13 mouse cellular contexts compared by ENCODE assay signal in the genomic region with DNA sequence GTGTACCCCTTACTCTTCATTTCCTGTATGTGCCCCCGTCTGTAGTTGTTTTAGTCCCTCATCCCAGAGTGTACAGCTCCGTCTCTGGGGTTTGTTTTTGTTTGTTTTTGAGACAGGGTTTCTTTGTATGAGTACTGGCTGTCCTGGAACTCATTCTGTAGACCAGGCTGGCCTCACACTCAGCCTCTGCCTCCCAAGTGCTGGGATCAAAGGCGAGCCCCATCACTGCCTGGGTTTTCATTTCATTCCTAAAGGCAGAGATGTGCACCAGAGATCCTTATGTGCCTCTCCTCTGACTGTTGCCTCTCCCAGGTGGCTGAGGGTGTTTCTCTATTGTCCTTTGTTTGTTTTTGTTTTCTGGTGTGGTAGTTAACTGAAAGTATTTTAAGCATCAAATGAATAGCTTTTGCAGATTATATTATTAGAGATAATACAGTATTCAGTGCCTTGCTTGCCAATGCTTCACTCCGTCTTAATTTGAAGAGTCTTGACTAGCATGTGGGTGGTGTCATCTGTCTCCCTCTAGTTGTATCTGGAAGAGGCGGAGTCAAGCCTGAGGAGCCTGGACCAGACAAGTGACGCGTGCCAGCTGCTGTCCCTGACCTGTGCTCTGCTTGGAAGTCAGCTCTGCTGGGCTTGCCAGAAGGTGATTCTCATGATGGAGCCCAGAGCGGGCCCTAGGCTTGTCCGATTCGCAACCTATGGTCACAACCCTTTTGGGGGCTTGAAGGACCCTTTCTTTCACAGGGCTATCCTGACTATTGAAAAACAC. TPM values are rescaled to one million over a fixed set of nuclear protein-coding genes. Genes with fewer than 3 reads are reported as not detected.
DNase-seq lines count a peak whose midpoint lies in the region; ATAC-seq and TF ChIP-seq lines count a peak whose summit lies in the region.
"Had no signal": no experiment of that assay in that cellular context is flagged by ENCODE, and none has a peak within 500 bp of the region (broad histone marks: within the 10 kb centered on the region; RNA-seq: fewer than 3 reads in every experiment).

No protein-coding gene starts in this region.

- no peak overlapping the region for H3K9ac ChIP-seq in heart, postnatal 0 days (replicated peaks; ENCODE audit: low read depth, low read length)
- H3K9ac ChIP-seq: liver, embryonic 15.5 days had no signal

- no peak overlapping the region for H3K27ac ChIP-seq in heart, postnatal 0 days (ENCODE audit: low read depth)
- H3K27ac ChIP-seq: layer of hippocampus, adult 2 months; liver, embryonic 15.5 days had no signal

- peak; percentile 50 for DNase-seq in urinary bladder, postnatal 14 days (ENCODE audit: low spot score)
- DNase-seq in urinary bladder, postnatal 10 days (ENCODE audit: low spot score) = no peak
- DNase-seq in heart, postnatal 0 days (ENCODE audit: low spot score) = peak; percentile 23
- peak; percentile 88 for DNase-seq in kidney, postnatal 10 days
- peak; percentile 57 for DNase-seq in testis, postnatal 14 days (ENCODE audit: low spot score)
- no peak for DNase-seq in thymus, postnatal 25 days
- DNase-seq in frontal cortex, adult 2 months (ENCODE audit: extremely low spot score in 1 of 2, low spot score in 1 of 2) = no peak
- DNase-seq in layer of hippocampus, postnatal 25 days (ENCODE audit: extremely low spot score in 1 of 2, low spot score in 1 of 2) = no peak
- DNase-seq: right cerebral cortex, postnatal 4 days had no signal

- 62% methylated on average over 10 of the region's 10 CpGs for WGBS in heart, postnatal 0 days

- no peak for TF ChIP-seq CTCF in heart, postnatal 0 days (IDR thresholded peaks at IDR 0.05; ENCODE audit: low read depth)

- no peak for TF ChIP-seq EP300 in heart, postnatal 0 days (IDR thresholded peaks at IDR 0.05; ENCODE audit: low read depth)

- H3K4me3 ChIP-seq in heart, postnatal 0 days (ENCODE audit: low read depth, low read length) = no peak overlapping the region
- H3K4me3 ChIP-seq: layer of hippocampus, adult 2 months; liver, embryonic 15.5 days; myocyte had no signal

- H3K9me3 ChIP-seq in heart, postnatal 0 days (replicated peaks; ENCODE audit: control insufficient read depth, low read length) = no peaks in the 10 kb centered on the region
- H3K9me3 ChIP-seq: liver, embryonic 15.5 days had no signal

- H3K4me2 ChIP-seq in heart, postnatal 0 days (ENCODE audit: low read depth, low read length) = no peak overlapping the region
- H3K4me2 ChIP-seq: liver, embryonic 15.5 days had no signal

- H3K27me3 ChIP-seq in heart, postnatal 0 days (ENCODE audit: control insufficient read depth, insufficient read depth, low read length) = no peaks in the 10 kb centered on the region
- H3K27me3 ChIP-seq: liver, embryonic 15.5 days had no signal

- no peaks in the 10 kb centered on the region for H3K4me1 ChIP-seq in heart, postnatal 0 days (ENCODE audit: control insufficient read depth, insufficient read depth)
- H3K4me1 ChIP-seq: liver, embryonic 15.5 days had no signal

- ATAC-seq in heart, postnatal 0 days (ENCODE audit: insufficient read depth, low read depth) = peak; percentile 39; the same call in 1 of the 2 replicates

- H3K36me3 ChIP-seq in heart, postnatal 0 days (replicated peaks; ENCODE audit: control insufficient read depth, insufficient read depth, low read length) = peaks cover 64% of the 10 kb centered on the region

RNA-seq across cellular contexts. Expression of a gene that starts 14.2 kb away (rescaled TPM):
- total RNA-seq in heart, postnatal 0 days (2014; rRNA removed; ENCODE audit: low replicate concordance) = 11.6 and 15.3 TPM in 2 replicates
- polyA plus RNA-seq in heart, postnatal 0 days (2015; fragmentation: Nextera tagmentation; extraction: Ambion mirVana) = 2.3 and 3.7 TPM in 2 replicates
- polyA plus RNA-seq in frontal cortex, adult 2 months (2012; rRNA removed) = 1.6 TPM in 2 replicates
- 1 to 10 TPM; 2.9 to 3.5 TPM for total RNA-seq in layer of hippocampus, postnatal 25 days (2021)

RNA-seq across cellular contexts. Expression of a gene that starts 15.7 kb away (rescaled TPM):
- 90.7 and 148 TPM in 2 replicates for total RNA-seq in heart, postnatal 0 days (2014; rRNA removed; ENCODE audit: low replicate concordance)
- 344 and 362 TPM in 2 replicates for polyA plus RNA-seq in heart, postnatal 0 days (2015; fragmentation: Nextera tagmentation; extraction: Ambion mirVana)
- polyA plus RNA-seq in frontal cortex, adult 2 months (2012; rRNA removed) = 485 and 514 TPM in 2 replicates
- total RNA-seq in layer of hippocampus, postnatal 25 days (2021) = 100 to 1,000 TPM; 386 to 396 TPM

RNA-seq across cellular contexts. Expression of a gene that starts 21.2 kb away (rescaled TPM):
- total RNA-seq in heart, postnatal 0 days (2014; rRNA removed; ENCODE audit: low replicate concordance) = 35.6 and 60.5 TPM in 2 replicates
- polyA plus RNA-seq in heart, postnatal 0 days (2015; fragmentation: Nextera tagmentation; extraction: Ambion mirVana) = 39.0 and 41.1 TPM in 2 replicates
- polyA plus RNA-seq in frontal cortex, adult 2 months (2012; rRNA removed) = 87.9 and 91.1 TPM in 2 replicates
- 10 to 100 TPM; 63.0 to 66.1 TPM for total RNA-seq in layer of hippocampus, postnatal 25 days (2021)

RNA-seq across cellular contexts. Expression of a gene that starts 31.0 kb away (rescaled TPM):
- total RNA-seq in heart, postnatal 0 days (2014; rRNA removed; ENCODE audit: low replicate concordance) = 35.6 and 53.5 TPM in 2 replicates
- 31.4 and 34.1 TPM in 2 replicates for polyA plus RNA-seq in heart, postnatal 0 days (2015; fragmentation: Nextera tagmentation; extraction: Ambion mirVana)
- 46.2 and 48.9 TPM in 2 replicates for polyA plus RNA-seq in frontal cortex, adult 2 months (2012; rRNA removed)
- 10 to 100 TPM; 39.0 to 39.6 TPM for total RNA-seq in layer of hippocampus, postnatal 25 days (2021)

RNA-seq across cellular contexts. Expression of a gene that starts 39.9 kb away (rescaled TPM):
- total RNA-seq in heart, postnatal 0 days (2014; rRNA removed; ENCODE audit: low replicate concordance) = not detected in 2 replicates
- not detected in 2 replicates for polyA plus RNA-seq in heart, postnatal 0 days (2015; fragmentation: Nextera tagmentation; extraction: Ambion mirVana)
- 0.08 and 0.15 TPM in 2 replicates for polyA plus RNA-seq in frontal cortex, adult 2 months (2012; rRNA removed)
- not detected for total RNA-seq in layer of hippocampus, postnatal 25 days (2021)
- total RNA-seq: gastrocnemius, adult 18-20 months; layer of hippocampus, adult 2 months had no signal
- polyA plus RNA-seq: liver, embryonic 15.5 days; myocyte had no signal

Comparison
In these comparisons a context has a peak if more than half of its experiments do, and no peak if none do; other contexts are left out.
1. DNase-seq: peak in urinary bladder, postnatal 14 days (single experiment), heart, postnatal 0 days (single experiment), kidney, postnatal 10 days (single experiment) and testis, postnatal 14 days (single experiment); none in urinary bladder, postnatal 10 days (single experiment), thymus, postnatal 25 days (single experiment), frontal cortex, adult 2 months (0 of 2) and layer of hippocampus, postnatal 25 days (0 of 2).